Mouse (Mus musculus): ENCODE measurements at regions not wholly inside any gene's neighbourhood (a gene's known extent, or its start where the extent isn't known, plus 50 kb on each side); places are given as distances from the start of the nearest gene placed in this dataset.
A peak's percentile ranks its signal among the peaks of the same experiment; 100 is the strongest.
"Not testable (repeated sequence)": the region's sequence is repeated elsewhere in the genome, so short reads cannot be mapped to it uniquely, and the experiment has no call there.

DNA sequence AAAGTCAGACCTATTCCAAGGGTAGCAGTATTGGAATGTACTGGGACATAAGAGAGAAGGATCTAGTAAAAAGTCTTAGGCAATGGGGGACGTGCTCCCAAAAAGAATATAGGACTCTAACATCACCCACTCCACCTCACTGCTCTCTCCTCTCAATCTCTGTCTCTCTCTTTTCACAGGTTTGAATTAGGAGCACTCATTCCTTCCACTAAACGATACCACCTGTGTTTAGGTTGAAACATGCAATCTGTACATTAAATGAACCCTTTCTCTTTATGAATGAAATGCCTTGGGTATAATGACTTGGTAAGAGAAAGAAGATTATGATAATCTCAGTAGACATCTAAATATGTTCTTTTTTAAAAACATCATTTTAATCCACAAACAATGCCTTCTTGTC, 129.4 kb downstream of the Zpld1 start:
- no peak for DNase-seq (ENCODE audit: low spot score in 2 of 2)

DNA sequence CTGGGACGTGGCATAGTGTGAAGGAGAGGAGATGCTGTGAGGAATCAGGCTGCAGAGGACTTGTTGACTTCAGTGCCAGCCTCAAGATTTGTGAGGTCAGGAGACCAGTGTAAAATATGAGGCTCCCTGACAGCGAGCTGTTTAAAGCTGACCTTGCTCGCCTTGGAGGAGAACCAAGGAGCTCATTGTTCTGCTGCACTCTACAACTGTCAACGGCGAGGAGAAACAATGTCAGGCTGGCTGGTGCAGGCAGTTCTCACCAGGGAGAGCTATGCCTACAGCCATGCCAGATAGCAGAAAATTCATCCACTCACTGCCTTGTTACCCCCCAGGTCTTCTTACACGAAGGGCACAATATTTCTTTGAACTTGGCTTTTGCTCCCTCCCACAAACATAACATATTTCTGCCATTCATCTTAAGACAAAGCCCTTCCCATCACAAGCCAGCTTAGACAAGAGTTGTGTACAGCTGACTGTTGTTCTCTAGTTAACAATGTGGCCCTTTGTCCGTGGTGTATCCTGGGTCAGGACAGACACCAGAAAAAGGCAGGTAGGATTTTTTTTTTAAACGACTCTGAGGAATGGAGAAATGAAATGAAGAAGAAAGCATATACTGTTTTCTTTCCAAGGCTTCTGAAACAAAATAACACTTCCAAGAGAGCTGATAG, 131.5 kb downstream of the Zpld1 start:
- DNase-seq (ENCODE audit: low spot score in 2 of 2): no peak

DNA sequence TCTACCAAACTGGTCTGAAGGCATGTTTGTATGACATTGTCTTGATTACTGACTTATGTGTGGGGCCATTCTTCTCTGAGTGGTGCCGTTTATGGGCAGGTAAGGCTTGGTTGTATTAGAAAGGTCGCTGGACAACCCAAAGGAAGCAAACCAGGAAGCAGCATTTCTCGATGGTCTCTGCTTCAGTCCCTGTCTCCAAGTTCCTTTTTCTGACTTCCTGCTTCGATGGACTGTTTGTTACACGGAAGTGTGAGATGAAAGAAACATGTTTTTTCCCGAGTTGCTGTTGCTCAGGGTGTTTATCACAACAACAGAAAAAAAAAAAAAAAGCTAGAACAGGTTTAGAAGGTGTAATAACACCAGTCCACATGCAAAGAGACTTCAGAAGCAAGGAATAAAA, 134.9 kb downstream of the Zpld1 start:
- no peak for DNase-seq (ENCODE audit: low spot score in 2 of 2)

DNA sequence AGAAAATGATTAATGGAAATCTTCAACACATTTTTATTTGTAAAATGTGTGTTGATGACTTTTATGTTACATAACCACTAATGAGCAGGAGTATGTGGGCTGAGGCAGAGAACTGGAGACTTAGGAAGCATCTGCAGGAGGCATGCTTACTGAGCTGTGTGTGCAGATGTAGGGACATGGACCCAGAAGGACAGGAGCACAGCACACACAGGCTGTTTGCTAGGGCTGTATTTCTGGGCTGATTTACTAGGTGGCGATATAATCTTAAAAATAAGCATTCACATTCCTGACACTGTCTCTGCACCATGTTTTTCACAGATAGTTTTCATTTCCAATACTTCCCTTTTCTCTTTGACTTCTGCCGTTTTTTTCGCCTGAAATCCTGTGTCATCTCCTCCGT, 146.1 kb downstream of the Zpld1 start:
- peak; percentile 17 to 26 for DNase-seq (ENCODE audit: low spot score in 2 of 2)

DNA sequence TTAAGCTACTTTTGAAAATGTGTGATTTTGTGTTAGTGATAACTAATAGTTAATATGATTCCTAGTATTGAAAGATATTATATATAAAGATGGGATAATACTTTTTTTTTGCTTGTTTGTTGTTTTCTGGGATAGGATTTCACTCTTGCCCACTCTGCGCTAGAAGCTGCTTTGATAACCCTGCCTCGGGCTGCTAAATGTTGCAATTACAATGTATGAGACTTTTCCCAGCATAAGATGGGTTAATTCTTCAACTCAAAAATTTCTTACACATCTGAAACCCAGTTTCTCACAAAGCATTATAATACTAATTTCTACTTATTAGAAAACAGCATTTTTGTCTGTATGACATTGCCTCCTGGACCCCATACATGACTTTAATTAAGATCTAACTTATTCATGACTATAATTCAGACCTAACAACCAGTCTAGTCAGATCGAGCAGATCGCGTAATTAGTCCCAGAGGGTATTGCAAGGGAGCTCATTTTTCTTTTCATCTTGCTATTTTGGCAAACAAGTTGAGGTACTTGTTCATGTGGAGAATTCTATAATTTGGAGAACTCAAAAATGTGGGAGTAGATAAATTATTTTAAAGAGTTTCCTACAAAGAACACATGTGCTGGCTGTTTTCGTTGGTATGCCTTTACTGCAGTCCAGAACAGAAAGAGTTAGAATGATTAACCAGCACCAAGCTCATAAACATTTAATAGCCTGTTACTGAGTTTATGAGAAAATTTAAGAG, 155.2 kb downstream of the Zpld1 start:
- DNase-seq (ENCODE audit: low spot score in 2 of 2): no peak

DNA sequence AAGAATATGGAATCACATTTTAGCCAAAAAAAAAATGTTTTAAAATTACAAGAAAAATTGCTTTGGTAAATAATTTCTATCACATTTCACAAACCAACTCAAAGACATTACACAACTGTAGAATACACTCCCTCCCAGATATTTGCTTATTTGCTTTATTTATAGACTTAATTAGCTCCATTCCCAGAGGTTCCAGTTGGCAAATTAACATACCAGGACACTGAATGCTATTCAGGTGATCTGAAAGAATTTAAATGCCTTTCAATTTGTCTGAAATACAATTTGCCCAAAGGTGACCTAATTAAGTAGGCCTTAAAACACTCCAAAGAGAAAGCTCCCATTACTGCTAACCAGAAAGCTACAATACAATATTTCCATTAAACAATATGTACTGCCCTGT, 162.8 kb downstream of the Zpld1 start:
- DNase-seq (ENCODE audit: low spot score in 2 of 2): no peak

DNA sequence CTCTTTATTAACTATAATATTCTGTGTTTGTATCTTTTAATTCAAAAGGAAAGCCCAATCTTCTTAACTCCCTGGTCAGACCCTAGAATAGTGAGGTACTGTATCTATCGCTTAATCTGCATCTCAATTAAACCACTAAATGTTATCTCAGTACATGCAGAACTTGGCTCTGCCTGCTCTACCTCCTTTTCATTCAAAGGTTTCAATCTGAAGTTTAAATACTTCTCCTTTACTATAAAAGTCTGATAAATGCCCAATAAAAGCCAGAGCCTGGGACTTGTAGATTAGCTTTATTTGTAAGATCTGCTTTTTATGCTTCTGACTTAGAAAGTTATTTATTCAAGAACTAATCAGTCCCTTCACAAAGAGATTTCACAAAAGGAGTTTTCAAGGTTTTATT, 200.1 kb downstream of the Zpld1 start:
- no peak for DNase-seq (ENCODE audit: low spot score in 2 of 2)

DNA sequence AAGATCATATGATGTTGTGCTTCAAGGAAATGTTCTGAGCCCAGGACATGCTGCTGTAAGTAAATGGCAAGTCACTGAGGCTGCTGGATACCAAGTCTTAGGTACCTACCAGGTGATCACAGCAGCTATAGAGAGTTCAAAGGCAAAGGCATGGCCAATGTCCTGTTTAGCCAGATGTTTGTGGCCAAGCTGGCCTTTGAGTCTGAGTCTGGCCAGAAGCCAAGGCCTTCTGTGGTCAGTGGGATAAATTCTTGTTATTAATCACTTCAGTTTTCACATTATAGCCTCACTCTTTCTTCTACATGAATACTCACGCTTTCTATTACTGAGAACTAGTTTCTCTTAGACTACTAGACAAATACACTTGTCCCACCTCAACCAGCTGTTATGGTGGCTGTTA, 210.3 kb downstream of the Zpld1 start:
- DNase-seq (ENCODE audit: low spot score in 2 of 2): no peak

DNA sequence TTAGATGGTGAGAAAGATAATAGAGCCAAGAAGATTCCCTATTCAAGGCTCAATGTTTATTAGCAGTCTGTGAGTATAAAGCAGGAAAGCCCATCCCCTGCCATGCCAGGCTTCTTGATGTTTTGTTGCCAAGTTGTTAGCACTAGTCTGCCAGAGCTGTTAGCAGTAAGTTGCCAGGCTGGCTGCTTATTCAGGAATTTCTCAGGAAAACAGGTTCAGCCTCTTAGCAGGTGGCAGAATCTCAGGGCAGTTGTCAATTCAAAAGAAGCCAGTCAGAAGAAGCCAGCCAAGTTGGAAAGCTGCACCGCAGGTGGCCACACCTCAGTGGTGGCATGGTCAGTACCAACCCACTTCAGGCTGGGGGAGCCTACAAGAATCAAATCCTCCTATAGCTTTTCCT, 221.6 kb downstream of the Zpld1 start:
- DNase-seq (ENCODE audit: low spot score in 2 of 2): no peak

DNA sequence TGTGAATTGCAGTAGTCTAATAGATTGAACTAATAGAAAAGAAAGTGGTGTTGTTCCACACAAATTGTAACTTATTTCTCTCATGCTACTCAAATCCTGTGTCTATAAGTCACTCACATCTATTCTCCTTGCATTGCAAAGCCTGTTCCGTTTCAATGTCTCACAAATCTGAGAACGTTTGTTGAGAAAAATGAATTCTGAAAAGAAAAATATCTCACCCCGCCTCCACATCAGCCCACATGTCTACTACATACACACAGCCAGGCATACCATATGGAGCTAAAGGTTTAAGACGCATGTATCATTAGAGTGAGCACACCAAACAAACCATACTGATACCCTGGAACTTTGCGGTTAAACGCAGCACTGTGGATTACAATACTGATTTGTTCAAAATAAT, 258.0 kb downstream of the Zpld1 start:
- DNase-seq (ENCODE audit: low spot score in 2 of 2): peak; percentile 9 to 38

DNA sequence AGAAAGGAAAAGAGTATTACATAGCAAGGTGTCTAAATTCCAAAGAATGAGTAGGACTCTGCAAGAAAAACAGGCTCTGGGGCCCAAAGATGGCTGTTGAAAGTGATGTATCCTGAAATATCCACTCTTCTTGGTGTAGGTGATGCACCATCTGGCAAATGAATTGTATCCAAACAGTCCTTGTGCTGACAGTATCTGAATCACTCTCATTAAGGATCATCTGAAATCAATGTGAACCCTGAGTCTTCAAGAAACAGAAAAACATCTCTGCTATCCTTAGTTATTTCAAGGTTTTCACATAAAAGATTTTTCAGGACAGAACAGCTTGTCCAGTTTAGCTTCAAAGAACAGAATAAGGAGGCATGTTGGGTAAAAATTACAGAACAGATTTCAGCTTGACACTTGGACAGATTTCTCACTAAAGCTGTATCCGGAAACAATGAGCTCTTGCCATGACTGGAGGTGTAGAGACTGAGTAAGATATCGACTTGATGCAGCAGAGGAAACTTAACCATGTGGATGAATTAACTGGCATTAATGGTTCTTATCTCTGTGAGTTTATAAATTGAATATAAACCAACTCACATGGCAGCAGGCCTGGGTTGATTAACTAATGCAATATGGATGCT, 296.0 kb downstream of the Zpld1 start:
- peak; percentile 46 to 53 for DNase-seq (ENCODE audit: low spot score in 2 of 2)

DNA sequence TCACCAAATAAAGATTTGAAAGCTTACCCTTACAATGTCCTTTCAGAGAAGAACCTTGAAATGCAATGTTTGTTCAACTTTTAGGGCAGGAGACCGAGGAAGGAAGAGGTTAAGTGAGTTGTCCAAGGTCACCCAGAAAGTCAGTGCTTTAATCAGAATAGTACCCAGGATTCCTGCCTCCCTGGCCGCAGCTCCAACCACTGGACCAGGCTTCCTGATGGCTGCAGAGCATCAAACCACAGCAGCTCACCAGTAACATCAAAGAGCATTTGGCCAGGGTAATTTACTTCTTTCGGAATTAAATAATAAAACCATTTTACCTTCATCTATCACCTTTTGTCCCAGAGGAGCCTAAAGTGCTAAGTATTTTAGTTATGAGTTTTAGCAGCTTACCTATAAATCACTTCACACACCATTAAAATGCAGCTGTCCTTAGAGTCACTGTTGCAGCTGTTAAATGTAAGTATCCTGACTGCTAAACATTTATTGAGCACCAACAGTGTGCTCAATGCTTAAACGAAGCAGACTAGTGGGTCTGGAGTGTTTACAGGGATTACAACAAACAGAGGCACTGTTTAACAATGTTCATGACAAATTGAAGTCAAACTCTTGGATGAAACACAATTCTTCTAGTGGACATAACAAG, 306.1 kb downstream of the Zpld1 start:
- no peak for DNase-seq (ENCODE audit: low spot score in 2 of 2)

DNA sequence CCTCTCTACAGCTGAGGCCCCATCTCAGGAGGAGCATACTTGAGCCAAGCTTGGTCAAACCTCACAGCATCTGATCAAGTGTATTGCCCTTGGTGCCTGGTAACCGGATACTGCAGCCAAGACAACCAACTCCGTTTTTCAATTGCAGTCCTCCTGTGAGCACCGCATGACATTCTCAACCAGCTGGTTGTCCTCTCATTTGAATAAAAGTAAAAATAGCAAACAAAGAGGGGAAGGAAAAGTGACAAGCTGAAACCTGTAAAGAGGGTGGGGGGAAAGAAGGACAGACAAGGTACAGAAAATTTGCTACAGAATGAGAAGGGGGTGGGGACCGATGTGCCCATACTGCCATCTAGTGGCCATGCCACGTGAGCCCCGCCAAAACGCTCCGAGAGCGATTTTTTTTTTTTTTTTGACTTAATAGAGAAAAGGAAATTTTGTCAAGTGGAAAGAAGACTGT, 314.0 kb downstream of the Zpld1 start:
- peak; percentile 65 to 71 for DNase-seq (ENCODE audit: low spot score in 2 of 2)

DNA sequence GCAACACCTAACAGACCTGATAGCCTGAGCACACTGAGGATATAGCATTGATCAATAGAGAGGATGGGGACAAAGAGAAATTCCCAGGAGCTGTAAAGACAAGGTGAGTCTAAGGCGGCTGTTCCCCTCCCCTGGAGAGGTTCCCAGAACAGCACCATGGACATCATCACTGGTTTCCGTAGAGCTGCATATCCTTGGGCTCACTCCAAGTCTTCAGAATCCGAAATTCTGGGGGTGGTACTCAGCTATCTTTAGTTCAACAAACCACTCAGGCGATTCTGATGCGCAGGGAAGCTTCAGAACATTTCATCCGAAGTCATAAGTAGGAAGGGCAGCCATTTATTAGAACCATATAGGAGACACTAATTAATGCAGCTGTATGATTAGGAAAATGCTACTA, 327.4 kb downstream of the Zpld1 start:
- peak; percentile 48 to 64 for DNase-seq (ENCODE audit: low spot score in 2 of 2)

DNA sequence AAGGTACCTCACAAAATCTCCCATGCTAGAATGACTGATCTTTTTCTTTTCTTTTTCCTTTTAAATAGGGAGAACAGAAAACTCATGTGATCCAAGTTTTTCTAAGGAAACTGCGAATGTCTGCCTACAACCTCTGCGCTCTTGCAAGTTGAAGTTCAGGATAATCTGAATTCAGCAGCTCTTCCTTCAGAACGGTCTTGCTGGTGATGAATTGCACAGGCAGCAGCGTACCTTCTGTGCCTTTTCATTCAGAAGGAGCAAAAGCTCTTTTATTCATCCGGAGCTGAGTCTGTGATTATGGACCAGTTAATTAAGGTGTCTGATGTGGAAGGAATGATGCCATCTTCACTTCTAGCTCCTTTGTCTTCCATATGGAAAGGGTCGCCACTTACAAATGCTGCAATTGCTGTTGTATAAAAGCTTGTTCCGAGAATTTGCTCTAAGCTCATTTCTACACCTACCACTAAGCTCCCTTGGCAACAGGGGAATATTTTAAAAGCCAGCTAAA, 353.9 kb downstream of the Zpld1 start:
- DNase-seq (ENCODE audit: low spot score in 2 of 2): peak in 1 of 2 experiments; percentile 18

DNA sequence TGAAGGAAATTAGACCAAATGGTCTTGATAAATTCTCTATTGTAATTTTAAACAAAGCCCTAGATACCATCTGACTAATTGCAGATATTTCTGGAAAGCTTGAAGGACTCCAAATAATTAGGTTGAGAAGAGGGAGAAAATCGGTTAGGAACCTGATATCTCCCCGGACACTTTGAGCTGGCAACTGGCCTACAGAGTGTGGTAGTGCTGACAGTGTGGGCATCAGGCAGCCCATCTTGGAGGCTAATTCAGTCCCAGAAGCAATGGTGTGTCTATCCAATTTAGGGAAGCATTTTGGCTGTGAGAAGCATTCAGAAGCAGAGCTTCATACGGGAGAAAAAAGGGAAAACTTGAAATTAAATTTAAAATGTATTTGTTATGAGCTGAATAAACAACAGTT, 369.5 kb downstream of the Zpld1 start:
- DNase-seq (ENCODE audit: low spot score in 2 of 2): peak in 1 of 2 experiments; percentile 9

DNA sequence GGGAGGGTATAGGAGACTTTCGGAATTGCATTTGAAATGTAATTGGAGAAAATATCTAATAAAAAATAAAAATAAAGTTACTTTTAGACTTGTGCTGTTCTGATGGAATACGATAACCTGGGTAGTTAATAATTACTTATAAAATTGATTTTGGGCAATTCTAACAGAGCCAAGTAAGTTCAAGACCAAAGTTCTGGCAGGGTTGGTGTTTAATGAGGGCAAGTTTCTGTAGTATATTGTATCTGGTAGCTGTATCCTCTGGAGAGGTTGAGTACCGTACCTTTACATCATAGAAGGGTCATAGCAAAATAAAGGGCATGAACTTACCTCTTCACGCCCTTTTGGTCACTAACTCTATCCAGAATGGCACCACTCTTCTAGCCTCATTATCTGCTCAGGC, 394.9 kb downstream of the Zpld1 start:
- no peak for DNase-seq (ENCODE audit: low spot score in 2 of 2)

DNA sequence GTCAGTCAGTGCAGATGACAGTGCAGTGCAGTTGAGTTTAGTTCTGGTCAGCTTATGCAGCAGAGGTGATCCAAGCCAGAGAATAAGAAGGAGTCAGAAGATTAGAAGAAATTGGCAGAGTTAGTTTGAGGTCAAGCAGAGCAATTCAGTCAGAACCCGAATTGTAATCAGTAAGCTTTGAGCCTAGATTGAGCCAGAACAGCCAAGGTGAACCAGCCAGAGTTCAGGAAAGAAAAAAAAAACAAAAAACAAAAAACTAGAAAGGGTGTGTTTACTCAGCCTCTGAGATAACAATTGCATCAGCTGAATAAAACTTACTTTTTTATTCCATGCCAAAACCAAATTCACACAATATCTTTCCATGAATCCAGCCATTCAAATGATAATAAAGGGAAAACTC, 396.3 kb downstream of the Zpld1 start:
- no peak for DNase-seq (ENCODE audit: low spot score in 2 of 2)

DNA sequence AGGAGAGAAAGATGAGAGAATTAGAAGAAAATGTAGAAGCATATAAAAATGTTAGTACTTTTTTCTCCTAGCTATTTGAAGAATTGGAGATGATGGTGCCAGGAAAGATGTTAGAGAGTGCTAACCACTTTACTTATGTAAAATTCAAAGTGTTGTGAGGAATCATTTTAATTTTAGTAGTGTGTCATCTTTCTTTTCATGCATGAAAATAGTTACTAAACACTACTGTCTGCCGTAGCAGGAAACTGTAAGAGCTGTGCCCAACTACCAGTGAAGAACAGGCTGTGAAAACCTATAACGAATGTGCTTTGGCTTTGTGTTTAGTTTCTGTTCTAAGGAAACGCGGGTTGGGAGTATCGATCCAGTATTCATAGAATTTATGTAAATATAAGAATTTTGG, 403.1 kb downstream of the Zpld1 start:
- no peak for DNase-seq (ENCODE audit: low spot score in 2 of 2)

DNA sequence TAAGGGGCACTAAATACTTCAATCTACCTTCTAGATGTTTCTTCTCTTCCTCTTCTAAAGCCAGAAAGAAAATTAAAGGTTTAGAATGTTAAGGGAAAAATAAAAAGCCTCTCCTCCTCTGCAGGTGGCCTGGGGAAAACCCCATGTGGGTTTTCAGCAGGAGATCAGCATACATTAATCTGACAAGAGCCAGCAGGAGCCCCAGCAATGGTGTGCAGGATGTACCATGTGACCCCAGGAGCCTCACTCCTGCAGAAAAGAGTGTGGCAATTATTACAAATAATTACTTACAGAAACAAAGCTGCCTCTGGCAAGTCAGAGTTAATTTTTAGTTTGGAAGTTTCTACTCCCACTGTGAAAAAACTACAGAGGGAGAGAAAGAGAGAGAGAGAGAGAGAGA, 440.4 kb downstream of the Zpld1 start:
- DNase-seq (ENCODE audit: low spot score in 2 of 2): no peak

DNA sequence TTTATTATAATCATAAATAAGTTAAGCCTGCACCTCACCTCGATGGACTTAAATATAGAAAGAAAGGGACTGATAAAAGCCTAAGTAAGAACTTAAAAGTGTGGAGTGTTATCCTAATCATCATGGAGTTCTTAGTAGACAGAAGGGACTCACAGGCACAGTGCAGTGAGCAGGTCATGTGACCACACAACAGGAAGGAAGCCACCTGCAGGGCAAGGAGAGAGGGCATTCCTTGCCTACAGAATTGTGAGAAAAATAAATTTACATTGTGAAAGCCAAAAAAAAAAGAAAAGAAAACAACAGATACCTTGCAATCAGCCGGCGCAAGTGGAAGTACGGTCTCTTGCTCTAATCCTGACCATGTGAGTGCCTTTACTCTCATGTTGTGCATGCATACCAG, 454.8 kb downstream of the Zpld1 start:
- not testable (repeated sequence) for DNase-seq (ENCODE audit: low spot score in 2 of 2)

All from left cerebral cortex, adult 18-20 months (tissue).